Mouse (Mus musculus): ENCODE data around the gene Prpf8.

Prpf8 gene

DNA sequence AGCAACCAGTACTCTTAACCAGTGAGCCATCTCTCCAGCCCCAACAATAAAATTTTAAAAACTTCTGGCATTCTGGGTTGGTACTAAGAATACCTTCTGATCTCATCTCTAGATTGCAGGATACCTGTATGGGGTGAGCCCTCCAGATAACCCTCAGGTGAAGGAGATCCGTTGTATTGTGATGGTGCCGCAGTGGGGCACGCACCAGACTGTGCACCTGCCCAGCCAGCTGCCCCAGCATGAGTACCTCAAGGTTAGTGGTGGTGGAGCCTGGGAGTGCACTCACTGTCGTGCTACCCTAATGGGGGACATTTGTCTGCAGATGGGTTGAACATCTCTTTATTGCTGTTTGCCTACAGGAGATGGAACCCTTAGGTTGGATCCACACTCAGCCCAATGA lies 21.5 kb downstream of the Prpf8 start:
- no peak for DNase-seq (ENCODE audit: extremely low spot score)

DNA sequence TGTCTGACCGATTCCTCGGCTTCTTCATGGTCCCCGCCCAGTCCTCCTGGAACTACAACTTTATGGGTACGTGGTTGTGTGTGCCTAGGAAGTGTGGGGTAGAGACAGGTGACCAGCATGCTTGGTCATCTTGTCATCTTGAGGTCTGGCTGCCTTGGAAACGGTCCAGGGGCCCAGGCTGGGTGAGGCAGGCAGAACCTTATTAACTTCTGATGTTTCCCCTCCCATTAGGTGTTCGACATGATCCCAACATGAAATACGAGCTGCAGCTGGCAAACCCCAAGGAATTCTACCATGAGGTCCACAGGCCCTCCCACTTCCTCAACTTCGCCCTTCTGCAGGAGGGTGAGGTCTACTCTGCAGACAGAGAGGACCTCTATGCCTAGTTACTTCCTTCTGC lies 22.3 kb downstream of the Prpf8 start:
- no peak for DNase-seq (ENCODE audit: extremely low spot score)

DNA sequence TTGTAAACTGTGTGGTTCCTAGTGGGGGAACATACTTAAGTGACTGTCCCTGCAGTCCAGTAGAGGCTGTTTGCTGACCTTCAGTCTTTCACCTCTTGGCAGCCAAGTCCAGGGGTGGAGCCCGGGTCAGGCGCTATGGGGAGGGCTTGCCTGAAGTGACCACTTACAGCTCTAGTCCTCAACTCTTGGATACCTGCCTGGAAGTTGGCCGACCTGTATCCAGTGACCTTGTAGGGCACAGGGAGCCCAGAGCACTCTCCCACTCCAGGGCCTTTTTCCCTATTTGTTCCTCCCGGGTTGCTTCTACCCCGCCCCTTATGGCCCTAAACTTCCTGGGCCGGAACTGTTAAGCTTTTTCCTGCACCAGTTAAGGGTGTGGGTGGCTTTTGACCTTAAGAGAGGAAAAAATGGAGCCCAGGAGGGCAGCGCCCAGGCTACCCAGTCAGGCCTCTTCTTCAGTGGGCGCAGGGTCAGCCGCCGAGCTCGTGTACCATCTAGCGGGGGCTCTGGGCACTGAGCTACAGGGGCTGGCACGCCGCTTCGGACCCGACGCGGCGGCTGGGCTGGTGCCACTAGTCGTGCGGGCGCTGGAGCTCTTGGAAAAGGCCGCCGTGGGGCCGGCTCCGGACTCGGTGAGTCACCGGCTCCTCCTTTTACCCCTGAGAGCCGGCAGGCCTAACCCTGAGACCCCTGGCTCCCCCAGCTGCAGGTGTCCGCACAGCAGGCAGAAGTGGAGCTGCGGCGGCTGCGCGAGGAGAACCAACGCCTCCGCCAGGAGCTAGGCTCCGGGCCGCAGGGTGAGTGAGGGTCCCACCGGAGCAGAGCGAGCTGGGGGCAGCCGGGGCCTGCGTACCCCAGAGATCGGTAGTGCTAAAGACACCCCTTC lies 23.4 kb downstream of the Prpf8 start, which contains the start of gene Rilp:
TSS of gene Rilp (plus strand) at position 354 of the 886 bp plus-strand sequence.
- no peak for DNase-seq (ENCODE audit: extremely low spot score)

DNA sequence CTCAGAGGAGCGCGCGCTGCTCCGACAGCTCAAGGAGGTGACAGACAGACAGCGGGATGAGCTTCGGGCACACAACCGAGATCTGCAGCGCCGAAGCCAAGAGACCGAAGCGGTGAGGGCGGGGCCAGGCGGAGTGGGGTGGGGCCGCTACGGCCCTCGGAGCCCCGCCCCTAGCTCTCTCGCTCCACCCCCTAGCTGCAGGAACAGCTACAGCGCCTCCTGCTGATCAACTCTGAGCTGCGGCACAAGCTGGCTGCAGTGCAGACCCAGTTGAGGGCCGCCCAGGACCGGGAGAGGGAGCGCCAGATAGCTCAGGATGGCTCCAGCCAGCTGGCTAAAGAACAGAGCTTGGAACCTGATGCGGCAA lies 24.0 kb downstream of the Prpf8 start:
- peak; percentile 94 for DNase-seq (ENCODE audit: extremely low spot score)

DNA sequence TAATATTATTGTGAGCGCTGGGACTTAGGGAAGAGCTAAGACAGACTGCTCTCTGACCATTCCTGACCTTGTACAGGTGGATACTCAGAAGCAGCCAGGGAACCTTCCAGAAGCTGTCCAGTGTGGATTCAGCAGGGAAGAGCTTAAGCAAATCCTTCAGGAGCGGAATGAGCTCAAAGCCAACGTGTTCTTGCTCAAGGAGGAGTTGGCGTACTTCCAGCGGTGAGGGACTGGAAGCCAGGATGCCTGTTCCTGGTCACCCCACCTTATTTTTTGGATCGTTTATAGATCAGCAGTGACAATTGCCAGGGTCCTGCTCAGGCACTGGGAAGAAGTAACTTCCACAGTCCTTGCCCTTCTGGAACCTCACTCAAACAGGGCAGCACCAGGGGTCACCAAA lies 24.6 kb downstream of the Prpf8 start:
- DNase-seq (ENCODE audit: extremely low spot score): no peak

DNA sequence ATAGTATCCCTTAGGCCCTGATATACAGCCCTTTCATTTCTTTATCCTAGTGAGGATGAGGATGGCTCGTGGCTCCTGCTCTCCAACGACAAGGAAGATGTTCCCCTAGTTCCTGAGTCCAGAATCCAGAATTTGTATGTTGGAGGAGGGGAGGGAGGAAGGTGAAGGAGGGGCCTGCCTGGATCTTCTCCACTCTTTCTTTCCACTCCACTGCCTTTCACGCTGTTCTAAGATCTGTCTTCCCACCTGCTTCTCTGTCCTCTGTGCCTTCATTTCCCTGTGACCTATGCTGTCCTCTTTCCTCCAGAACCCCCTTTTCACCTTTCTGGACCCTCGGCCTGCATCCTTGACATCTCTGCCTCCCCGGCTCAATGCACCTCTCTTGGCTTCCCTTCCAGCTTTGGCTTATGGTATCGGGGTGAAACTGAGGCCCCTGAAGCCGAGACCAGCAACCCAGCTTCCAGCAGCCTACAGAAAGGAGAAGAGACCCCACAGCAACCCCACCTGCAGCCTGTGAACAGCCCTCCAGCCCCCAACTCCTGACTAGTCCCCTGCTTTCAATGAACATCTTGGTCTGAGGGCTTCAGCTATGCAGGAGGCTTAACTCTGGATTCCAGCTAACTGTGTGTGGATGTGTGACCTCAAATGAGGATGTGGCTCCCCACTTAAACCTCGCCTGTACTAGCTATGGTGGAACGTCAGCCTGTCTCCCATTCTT lies 25.8 kb downstream of the Prpf8 start:
- no peak for DNase-seq (ENCODE audit: extremely low spot score)

DNA sequence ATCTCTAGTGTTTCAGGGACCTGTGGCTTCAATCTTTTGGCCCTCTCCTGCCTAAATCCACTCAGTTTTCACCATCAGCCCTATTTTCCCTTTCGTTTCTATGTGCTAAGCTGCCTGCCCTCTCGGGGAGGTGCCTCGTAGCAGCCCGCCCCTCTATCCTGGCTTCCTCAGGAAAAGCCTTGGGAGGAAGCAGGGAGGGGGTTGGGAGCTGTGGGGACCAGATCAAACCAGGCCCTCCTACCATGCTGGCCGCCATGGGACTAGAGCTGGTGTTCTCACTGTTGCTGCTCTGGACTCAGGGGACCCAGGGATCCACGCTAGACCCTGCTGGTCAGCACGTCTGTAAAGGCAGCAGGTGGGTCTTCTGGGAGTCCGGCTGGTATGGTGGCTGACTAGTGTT lies 26.7 kb downstream of the Prpf8 start, which contains the start of gene Scarf1:
TSS of gene Scarf1 (plus strand) at position 205 of the 400 bp plus-strand sequence.
- DNase-seq (ENCODE audit: extremely low spot score): no peak

DNA sequence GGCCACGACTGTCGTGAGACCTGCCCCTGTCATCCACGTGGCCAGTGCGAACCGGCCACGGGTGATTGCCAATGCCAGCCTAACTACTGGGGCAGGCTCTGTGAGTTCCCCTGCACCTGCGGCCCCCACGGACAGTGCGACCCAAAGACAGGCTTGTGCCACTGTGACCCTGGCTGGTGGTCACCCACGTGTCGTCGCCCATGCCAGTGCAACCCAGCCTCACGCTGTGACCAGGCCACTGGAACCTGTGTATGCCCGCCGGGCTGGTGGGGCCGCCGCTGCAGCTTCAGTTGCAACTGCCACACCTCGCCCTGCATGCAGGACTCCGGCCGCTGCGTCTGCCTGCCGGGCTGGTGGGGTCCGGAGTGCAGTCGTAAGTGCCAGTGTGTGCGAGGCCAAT lies 28.6 kb downstream of the Prpf8 start:
- DNase-seq (ENCODE audit: extremely low spot score): no peak

DNA sequence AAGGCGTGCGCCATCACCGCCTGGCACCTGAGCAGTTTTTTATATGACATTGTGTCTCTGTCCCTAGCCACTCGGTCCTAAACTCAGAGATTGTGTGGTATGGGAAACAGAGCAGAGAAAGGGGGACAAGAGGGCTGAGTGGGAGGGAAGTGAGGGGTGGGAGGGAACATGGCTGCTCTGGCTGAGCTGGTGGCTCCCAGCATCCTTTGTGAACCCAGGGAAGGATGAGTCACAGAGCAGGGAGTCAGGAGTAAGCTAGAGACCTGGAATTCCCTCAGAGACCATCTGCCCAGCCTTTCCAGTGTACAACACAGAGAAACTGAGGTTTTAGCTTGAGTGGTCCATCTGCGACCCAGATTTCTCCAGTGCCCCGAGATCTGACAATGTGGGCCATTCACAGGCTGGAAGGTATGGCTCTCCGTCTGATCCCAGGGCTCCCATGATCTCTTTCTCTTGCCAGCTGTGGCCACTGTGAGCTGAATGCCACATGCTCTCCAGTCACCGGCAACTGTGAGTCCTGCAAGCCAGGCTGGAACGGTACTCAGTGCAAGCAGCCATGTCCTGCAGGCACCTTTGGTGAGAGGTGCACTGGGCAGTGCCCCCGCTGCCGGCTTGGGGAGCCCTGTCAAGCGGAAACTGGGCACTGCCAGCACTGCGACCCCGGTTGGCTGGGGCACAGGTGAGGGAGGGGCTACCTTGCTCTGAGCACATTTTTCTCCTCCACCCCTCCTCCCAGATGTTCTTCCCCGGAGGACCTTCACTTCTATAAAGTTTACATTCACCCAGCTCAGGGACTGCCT lies 33.4 kb downstream of the Prpf8 start:
- DNase-seq (ENCODE audit: extremely low spot score): no peak

DNA sequence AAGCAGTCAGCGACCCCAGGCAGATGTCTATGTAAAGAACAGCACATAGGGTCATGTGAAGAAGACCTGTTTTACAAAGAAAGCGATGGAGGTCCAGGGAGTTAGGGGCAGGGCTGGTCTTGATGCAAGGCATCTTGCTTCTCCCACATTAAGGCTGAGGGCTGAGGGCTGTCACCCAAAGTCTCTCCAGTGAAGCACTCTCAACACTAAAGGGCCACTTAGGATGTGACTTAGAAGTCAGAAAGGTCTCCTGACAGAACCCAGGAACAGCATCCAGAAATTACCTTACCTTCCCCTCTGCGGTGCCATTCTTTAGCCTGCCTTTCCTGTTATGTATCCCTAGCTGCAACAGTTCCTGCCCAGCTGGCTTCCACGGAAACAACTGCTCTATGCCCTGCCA lies 35.0 kb downstream of the Prpf8 start:
- no peak for DNase-seq (ENCODE audit: extremely low spot score)

DNA sequence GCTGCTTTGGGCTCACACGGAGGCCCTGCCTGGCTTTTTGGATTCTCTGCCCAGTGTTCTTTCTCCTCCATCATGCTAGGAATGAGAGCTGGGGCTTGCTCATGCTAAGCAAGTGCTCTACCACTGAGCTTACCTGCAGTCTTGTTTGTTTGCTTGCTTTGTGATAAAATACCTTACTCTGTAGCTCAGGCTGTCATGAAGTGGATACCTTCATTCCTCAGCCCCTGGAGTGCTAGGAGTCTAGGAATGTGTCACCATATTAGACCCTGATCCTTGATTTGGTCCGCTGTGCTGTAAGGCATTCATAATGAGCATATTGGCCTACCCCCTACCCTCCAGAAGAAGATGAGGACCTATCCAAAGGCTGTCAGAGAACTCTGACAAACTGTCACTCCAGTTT lies 36.2 kb downstream of the Prpf8 start:
- DNase-seq (ENCODE audit: extremely low spot score): no peak

DNA sequence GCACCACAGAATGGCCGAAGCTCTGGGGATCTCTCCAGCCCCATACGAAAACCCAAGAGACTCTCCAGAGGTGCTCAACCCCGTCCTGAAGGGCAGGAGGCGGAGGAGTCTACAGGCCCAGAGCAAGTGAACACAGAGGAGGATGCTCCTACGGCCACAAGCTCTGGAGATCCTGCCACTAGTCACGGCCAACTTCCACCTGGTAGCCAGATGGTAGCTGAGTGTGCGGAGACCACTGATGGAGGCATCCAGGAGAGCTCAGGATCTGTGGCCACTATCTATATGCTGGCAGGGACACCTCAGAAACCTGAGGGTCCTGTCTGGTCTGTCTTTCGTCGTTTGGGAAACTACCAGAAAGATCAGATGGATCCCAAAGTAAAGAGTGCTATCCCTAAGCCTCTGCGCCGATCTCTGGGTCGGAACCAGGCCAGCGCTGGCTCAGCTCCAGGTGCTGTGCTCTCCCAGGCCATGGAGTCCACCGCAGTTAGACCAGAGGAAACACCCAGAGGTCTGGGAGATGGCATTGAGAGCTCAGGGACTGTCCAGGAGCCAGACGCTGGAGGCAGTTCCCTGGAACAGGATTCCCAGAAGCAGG lies 39.0 kb downstream of the Prpf8 start:
- DNase-seq (ENCODE audit: extremely low spot score): no peak

DNA sequence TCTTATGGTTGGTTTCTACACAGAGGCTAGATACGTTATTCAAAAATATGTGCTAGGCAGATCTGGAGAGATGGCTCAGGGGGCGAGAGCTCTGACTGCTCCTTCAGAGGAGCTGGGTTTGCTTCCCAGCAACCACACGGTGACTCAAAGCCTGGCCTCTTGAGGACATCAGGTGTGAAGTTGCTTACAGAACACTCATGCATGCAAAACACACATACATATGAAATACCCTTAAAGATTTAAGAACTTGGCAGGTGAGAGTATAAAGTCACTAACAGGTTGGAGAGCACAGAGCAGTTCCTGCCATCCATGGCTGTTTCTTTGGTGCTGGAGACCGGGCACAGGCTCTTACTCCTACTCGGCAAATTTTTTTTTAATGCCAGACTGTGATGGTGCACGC lies 40.3 kb downstream of the Prpf8 start:
- no peak for DNase-seq (ENCODE audit: extremely low spot score)

DNA sequence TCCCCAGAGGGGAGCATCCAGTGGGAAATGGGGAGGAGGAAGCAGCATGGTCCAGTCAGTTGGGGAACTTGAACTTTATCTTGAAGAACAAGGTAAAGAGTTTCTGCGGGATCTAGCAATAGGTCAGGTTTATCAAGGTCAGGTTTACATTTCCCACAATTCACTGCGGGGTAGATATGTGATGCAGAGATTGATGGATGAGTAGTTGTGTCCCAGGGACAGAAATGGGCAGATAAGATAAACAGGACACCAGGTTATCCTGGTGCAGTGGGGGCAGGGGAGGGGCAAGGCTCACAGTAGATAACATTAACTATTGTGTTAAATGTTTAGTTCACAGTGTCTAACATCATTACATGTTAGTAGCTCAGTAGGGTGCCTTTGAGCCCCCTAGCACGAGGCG lies 43.2 kb downstream of the Prpf8 start:
- DNase-seq (ENCODE audit: extremely low spot score): no peak

DNA sequence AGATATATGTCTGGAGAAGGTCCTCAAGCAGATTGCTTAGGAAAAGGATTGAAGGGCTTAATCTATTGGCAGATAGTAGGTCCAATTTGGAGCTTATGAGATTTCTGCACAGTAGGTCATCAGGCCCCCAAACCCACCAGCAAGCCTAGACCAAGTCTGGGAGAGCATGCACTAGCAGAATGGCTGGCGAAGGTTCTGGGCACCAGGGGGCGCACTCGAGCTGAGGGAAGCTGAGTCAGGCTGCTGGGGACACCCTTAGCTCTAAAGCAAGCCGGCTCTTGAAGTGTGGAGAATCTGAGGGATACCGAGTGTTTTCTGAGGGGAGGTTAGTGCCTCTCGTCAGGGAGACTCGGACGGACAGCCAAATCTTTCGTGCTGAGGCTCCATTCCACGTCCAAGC lies 43.7 kb downstream of the Prpf8 start:
- DNase-seq (ENCODE audit: extremely low spot score): peak; percentile 96

DNA sequence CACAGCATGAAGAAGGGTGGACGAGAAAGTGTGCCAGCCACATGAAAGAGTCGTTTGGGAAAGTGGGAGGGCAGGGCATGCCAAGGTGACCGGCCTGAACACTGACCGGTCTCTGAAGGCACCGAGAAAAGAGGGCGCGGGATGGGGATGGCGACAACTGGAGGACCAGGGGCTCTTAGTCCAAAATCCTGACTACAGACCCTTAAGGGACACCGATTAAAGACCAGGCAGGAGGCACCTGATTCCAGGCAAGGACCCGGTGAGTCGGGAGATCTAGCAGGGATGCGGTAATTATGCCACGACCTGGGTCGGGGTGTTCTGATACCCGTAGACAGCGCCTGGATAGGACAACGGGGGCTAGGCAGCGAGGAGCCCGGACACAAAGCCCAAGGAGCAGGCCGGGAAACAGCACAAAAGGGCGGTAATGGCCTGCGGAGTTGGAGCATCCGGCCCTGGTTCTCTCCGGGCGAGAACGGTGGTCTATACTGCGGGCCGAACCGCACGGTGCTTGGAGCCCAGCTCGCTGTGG lies 44.3 kb downstream of the Prpf8 start:
- no peak for DNase-seq (ENCODE audit: extremely low spot score)

DNA sequence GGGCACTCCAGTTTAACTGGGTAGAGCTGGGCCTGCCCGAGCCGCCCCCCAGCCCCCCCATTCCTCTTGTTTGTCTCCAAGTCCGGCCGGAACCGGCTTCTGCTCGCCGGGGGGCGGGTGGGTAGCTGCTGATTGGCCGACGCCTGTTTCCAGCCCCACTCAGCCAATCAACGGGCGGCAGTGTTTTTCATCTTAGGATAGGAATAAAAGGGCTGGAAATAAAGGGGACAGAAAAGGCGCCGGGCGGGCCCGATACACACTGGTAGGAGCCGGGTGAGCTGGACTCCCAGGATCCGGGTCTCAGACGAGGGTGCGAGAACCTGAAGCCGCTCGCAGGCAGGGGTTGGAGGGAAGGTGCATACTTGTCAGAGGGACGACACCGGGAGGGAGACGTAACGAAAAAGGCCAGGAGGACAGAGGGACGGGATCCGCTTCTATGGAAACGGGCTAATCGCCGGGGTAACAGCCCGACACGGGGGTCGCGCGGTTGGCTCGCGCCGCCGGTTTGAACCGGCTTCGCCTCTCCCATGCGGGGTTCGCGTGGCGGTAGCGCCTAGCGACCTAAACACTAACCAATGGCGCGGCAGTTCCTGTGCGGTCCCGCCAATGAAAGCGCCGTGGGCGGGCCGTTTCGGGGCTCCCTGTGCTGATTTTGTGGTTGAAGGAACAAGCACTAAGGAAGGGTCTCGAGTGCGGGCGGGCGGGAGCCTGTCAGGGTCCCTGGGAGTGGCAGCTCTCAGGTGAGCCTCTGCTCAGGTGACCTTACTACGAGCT lies 45.0 kb downstream of the Prpf8 start, which contains the start of gene Slc43a2:
TSS of gene Slc43a2 (plus strand) at position 226 of the 774 bp plus-strand sequence.
- DNase-seq (ENCODE audit: extremely low spot score): peak; percentile 96

DNA sequence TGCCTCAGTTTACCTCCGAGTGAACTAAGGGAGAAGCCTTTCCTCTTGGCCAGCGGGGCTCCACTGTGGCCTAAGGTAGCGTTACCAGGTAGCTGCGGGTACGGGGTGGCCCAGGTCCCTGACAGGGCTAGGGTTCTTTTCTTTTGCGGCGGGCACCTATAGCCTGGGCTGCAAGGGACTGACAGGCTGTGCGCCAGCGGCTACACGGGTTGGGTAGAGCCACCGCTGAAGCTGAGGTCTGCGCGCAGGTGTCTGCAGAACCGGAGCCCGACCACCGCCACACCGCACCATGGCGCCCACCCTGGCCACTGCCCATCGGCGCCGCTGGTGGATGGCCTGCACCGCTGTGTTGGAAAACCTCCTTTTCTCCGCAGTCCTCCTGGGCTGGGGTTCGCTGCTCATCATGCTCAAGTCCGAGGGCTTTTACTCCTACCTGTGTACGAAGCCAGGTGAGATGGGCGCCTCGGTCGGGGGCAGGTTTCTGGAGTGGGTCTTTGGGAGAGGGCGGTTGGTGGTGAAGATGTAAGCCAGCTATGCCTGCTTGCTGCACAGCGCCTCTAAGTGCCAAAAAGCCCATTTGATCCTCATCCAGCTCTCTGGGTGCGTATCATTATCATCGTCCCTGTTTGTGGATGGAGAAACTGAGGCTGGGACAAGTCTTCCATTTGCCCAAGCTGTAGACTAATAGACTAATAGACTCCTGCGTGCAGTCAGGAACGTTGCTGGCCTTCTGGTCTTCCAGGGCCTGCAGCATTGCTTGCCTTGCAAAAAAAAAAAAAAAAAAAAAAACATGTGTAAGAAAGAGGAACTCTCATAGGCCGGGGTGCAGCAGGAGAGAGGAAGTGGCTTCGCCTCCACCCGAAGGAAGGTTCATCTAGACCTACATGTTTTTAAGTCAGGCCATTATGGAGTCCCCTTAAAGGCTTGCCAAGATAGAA lies 46.0 kb downstream of the Prpf8 start:
- no peak for DNase-seq (ENCODE audit: extremely low spot score)

DNA sequence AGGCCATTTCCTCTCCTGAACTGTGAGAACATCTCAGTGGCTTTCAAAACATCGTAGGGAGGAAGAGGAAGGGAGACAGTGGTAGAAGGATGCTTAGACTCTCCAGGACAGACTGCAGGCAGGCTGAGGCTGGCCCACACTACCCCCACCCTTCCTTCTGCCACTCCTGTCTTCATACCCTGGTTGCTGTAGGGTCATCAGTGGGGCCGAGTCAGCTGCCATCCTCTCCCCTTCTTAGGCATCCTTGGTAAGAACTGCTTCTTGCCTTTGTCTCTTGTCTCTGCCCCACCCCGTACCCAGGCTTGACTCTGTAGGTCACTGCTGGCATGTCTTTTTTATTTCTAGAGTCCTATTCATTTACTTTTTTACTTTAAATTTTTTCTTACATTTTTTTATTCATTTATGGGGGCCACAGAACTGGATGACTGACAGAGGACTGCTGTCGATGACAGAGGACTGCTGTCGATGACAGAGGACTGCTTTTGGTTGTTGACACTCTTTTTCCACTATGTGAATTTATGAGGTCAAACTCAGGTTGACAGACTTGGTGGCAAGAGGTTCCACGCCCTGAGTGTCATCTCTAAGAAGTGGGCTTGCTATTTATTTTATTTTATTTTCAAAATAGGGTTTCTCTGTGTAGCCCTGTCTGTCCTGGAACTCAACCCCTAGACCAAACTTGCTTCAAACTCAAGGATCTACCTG lies 46.8 kb downstream of the Prpf8 start:
- no peak for DNase-seq (ENCODE audit: extremely low spot score)

All from embryo, embryonic 9.5 days (tissue).